Mouse (Mus musculus) G1E (cell line): ENCODE results near the gene Fam213a. TPM values are rescaled to one million over a fixed set of nuclear protein-coding genes. Genes with fewer than 3 reads are reported as not detected.

ENCODE experiments used
- ATAC-seq: 2 replicates; pipeline ENCODE4 v1.8.0; 2016; ENCODE audit warnings: mild to moderate bottlenecking; ENCODE audit not compliant: insufficient number of reproducible peaks, poor library complexity, low FRiP score, severe bottlenecking; ENCODE audit errors: extremely low read depth
- DNase-seq: peaks from one replicate; pipeline ENCODE4 v3.0.0; 2012; ENCODE audit warnings: low spot score
- H3K27me3 ChIP-seq: 2 replicates; pipeline ENCODE4 v1.6.1; 2012; ENCODE audit warnings: mild to moderate bottlenecking, low read length, inconsistent platforms; ENCODE audit not compliant: insufficient read depth
- H3K36me3 ChIP-seq: replicated peaks from 2 replicates; pipeline ENCODE3; 2012; ENCODE audit warnings: mild to moderate bottlenecking, inconsistent platforms
- H3K4me1 ChIP-seq: 2 replicates; pipeline ENCODE4 v1.6.1; 2012; ENCODE audit warnings: low read depth, low read length, inconsistent platforms, mixed read lengths; ENCODE audit not compliant: insufficient read depth
- H3K4me3 ChIP-seq: 2 replicates; pipeline ENCODE4 v1.5.1; 2012; ENCODE audit warnings: low read depth, mild to moderate bottlenecking, inconsistent platforms, low read length, moderate library complexity, mixed read lengths
- H3K9me3 ChIP-seq: replicated peaks from 2 replicates; pipeline ENCODE4 v1.6.1; 2012; ENCODE audit warnings: inconsistent platforms
- CTCF ChIP-seq: IDR thresholded peaks from 2 replicates; pipeline ENCODE4 v1.5.1; 2012; ENCODE audit warnings: low read depth, low read length, inconsistent platforms, mixed read lengths
- GATA1 ChIP-seq: IDR thresholded peaks from 2 replicates; pipeline ENCODE4 v1.6.1; 2012; ENCODE audit warnings: borderline replicate concordance, low read length, inconsistent platforms, mixed read lengths
- GATA2 ChIP-seq: IDR thresholded peaks from 2 replicates; pipeline ENCODE4 v1.6.1; 2012; ENCODE audit warnings: low read depth, low read length, inconsistent platforms, borderline replicate concordance
- POLR2AphosphoS5 ChIP-seq: IDR thresholded peaks from 2 replicates; pipeline ENCODE4 v1.6.1; 2012; ENCODE audit warnings: low read depth, low read length, inconsistent platforms; ENCODE audit not compliant: insufficient replicate concordance
- TAL1 ChIP-seq: conservative IDR thresholded peaks from 2 replicates; pipeline ENCODE4 v1.6.1; 2012; ENCODE audit warnings: low read depth, low read length, inconsistent platforms, mixed read lengths
- polyA plus RNA-seq: library from polyadenylated mRNA; stranded (reverse); fragments of >175 nt; gene quantifications from 2 replicates; pipeline ENCODE4 v1.2.3, GENCODE M21; 2012
- total RNA-seq, 2 experiments: library from RNA; stranded (forward) in 1 of 2; stranded (reverse) in 1 of 2; fragments of 200-1000 nt in 1 of 2; fragments of >200 nt in 1 of 2; fragmentation: Nextera tagmentation in 1 of 2; gene quantifications; 2 replicates each; pipeline ENCODE4 v1.2.3; 2014 to 2017

Gene Fam213a
- total and polyA plus RNA-seq, 3 experiments = 12.5 to 101 (median 57.9) TPM

- H3K27me3 ChIP-seq = no peaks in the 10 kb centered on the region
- H3K4me1 ChIP-seq = peaks cover 79% of the 10 kb centered on the region
- peak overlapping the region; percentile 66; the same call in 1 of the 2 replicates for H3K4me3 ChIP-seq
- TF ChIP-seq CTCF = no peak
- no peak for TF ChIP-seq TAL1
- TF ChIP-seq POLR2AphosphoS5 = no peak
- no peak for TF ChIP-seq GATA1
- no peak for TF ChIP-seq GATA2
- DNase-seq (no peak), ATAC-seq (no peak)
- H3K36me3 ChIP-seq = peaks cover 62% of the 10 kb centered on the region
- no peaks in the 10 kb centered on the region for H3K9me3 ChIP-seq
Measured at GRCm38 (mm10) chr14:40948522-40948921, 65.1 kb downstream of the Fam213a start.

GRCm38 (mm10) chr14:40947431-40948394, 65.9 kb downstream of the Fam213a start:
- Histone ChIP-seq H3K36me3 (peaks cover 59% of the 10 kb centered on the region), H3K27me3 (no peaks in the 10 kb centered on the region), H3K4me1 (peaks cover 72% of the 10 kb centered on the region), H3K9me3 (no peaks in the 10 kb centered on the region), H3K4me3 (peak overlapping the region; percentile 66)
- peak; percentile 86 for ATAC-seq
- TF ChIP-seq GATA2 (no peak), GATA1 (no peak)
- peak; percentile 74 for DNase-seq

GRCm38 (mm10) chr14:40943802-40944201, 69.8 kb downstream of the Fam213a start:
- H3K27me3 ChIP-seq = no peaks in the 10 kb centered on the region
- no peak for TF ChIP-seq CTCF
- no peak for TF ChIP-seq TAL1
- no peak for TF ChIP-seq GATA2
- TF ChIP-seq POLR2AphosphoS5 = no peak
- TF ChIP-seq GATA1 = no peak
- peaks cover 46% of the 10 kb centered on the region for H3K4me1 ChIP-seq
- no peaks in the 10 kb centered on the region for H3K9me3 ChIP-seq
- ATAC-seq (no peak), DNase-seq (no peak)
- H3K4me3 ChIP-seq = no peak overlapping the region
- H3K36me3 ChIP-seq = peaks cover 47% of the 10 kb centered on the region

Other genes starting within 250 kb of the Fam213a start
- not detected in 2 replicates for gene Sh2d4b, start 120.5 kb downstream of the Fam213a start, total RNA-seq (2014; fragmentation: Nextera tagmentation)
- 0.12 and 0.27 TPM in 2 replicates for gene Sh2d4b, start 120.5 kb downstream of the Fam213a start, total RNA-seq (2017)
- 0.06 and 0.07 TPM in 2 replicates for gene Sh2d4b, start 120.5 kb downstream of the Fam213a start, polyA plus RNA-seq
- 32.3 and 36.3 TPM in 2 replicates for gene Tspan14, start 47.0 kb downstream of the Fam213a start, total RNA-seq (2014; fragmentation: Nextera tagmentation)
- 23.4 and 27.2 TPM in 2 replicates for gene Tspan14, start 47.0 kb downstream of the Fam213a start, total RNA-seq (2017)
- 7.5 and 10.3 TPM in 2 replicates for gene Tspan14, start 47.0 kb downstream of the Fam213a start, polyA plus RNA-seq
- gene Dydc2, start 55.4 kb upstream of the Fam213a start, total RNA-seq (2014; fragmentation: Nextera tagmentation) = not detected in 2 replicates
- not detected in 2 replicates for gene Dydc2, start 55.4 kb upstream of the Fam213a start, total RNA-seq (2017)
- gene Dydc2, start 55.4 kb upstream of the Fam213a start, polyA plus RNA-seq = not detected in 2 replicates
- gene Dydc1, start 59.1 kb upstream of the Fam213a start, total RNA-seq (2014; fragmentation: Nextera tagmentation) = not detected in 2 replicates
- gene Dydc1, start 59.1 kb upstream of the Fam213a start, total RNA-seq (2017) = not detected in 2 replicates
- gene Dydc1, start 59.1 kb upstream of the Fam213a start, polyA plus RNA-seq = not detected in 2 replicates
- gene Mat1a, start 91.2 kb upstream of the Fam213a start, total RNA-seq (2014; fragmentation: Nextera tagmentation) = not detected in 2 replicates
- 0.06 and 0.11 TPM in 2 replicates for gene Mat1a, start 91.2 kb upstream of the Fam213a start, total RNA-seq (2017)
- gene Mat1a, start 91.2 kb upstream of the Fam213a start, polyA plus RNA-seq = not detected in 2 replicates
- gene Sftpa1, start 118.0 kb upstream of the Fam213a start, total RNA-seq (2014; fragmentation: Nextera tagmentation) = not detected in 2 replicates
- gene Sftpa1, start 118.0 kb upstream of the Fam213a start, total RNA-seq (2017) = 0.22 TPM in 1 of 2 replicates, not detected in the other
- gene Sftpa1, start 118.0 kb upstream of the Fam213a start, polyA plus RNA-seq = not detected in 2 replicates
- gene Mbl1, start 137.7 kb upstream of the Fam213a start, total RNA-seq (2014; fragmentation: Nextera tagmentation) = not detected in 2 replicates
- 0.60 TPM in 1 of 2 replicates, not detected in the other for gene Mbl1, start 137.7 kb upstream of the Fam213a start, total RNA-seq (2017)
- not detected in 2 replicates for gene Mbl1, start 137.7 kb upstream of the Fam213a start, polyA plus RNA-seq
- gene Sftpd, start 171.4 kb upstream of the Fam213a start, total RNA-seq (2014; fragmentation: Nextera tagmentation) = not detected in 2 replicates
- gene Sftpd, start 171.4 kb upstream of the Fam213a start, total RNA-seq (2017) = 0.06 and 0.22 TPM in 2 replicates
- gene Sftpd, start 171.4 kb upstream of the Fam213a start, polyA plus RNA-seq = not detected in 2 replicates